ENCODE assay signal across 10 mouse cellular contexts in genomic region chr5:64022633-64023323, GRCm38 (mm10). TPM values are rescaled to one million over a fixed set of nuclear protein-coding genes. Genes with fewer than 3 reads are reported as not detected.
DNase-seq lines count a peak whose midpoint lies in the region; ATAC-seq lines count a peak whose summit lies in the region.
"Had no signal": no experiment of that assay in that cellular context is flagged by ENCODE, and none has a peak within 500 bp of the region (broad histone marks: within the 10 kb centered on the region; RNA-seq: fewer than 3 reads in every experiment).

No protein-coding gene starts in this region.

- H3K36me3 ChIP-seq in midbrain, embryonic 14.5 days (ENCODE audit: control insufficient read depth, insufficient read depth, low read length) = no peaks in the 10 kb centered on the region
- H3K36me3 ChIP-seq in midbrain, embryonic 10.5 days = no peaks in the 10 kb centered on the region

- no peak overlapping the region for H3K4me2 ChIP-seq in midbrain, embryonic 14.5 days (ENCODE audit: low read length)

- H3K27ac ChIP-seq in midbrain, embryonic 14.5 days (replicated peaks; ENCODE audit: low read depth, low read length) = no peak overlapping the region
- H3K27ac ChIP-seq in midbrain, embryonic 10.5 days (replicated peaks) = no peak overlapping the region

- H3K9ac ChIP-seq in midbrain, embryonic 14.5 days (replicated peaks; ENCODE audit: low read length) = no peak overlapping the region

- H3K27me3 ChIP-seq in midbrain, embryonic 14.5 days (ENCODE audit: control insufficient read depth, insufficient read depth, low read length) = no peaks in the 10 kb centered on the region
- H3K27me3 ChIP-seq in midbrain, embryonic 10.5 days (ENCODE audit: low read depth, poor library complexity, severe bottlenecking) = no peaks in the 10 kb centered on the region

- H3K9me3 ChIP-seq in midbrain, embryonic 14.5 days (ENCODE audit: control insufficient read depth, low read length) = no peaks in the 10 kb centered on the region
- no peaks in the 10 kb centered on the region for H3K9me3 ChIP-seq in midbrain, embryonic 10.5 days (replicated peaks)

- ATAC-seq in midbrain, embryonic 14.5 days (ENCODE audit: low FRiP score, low TSS enrichment) = no peak

- WGBS in midbrain, embryonic 14.5 days = 85% methylated on average over 18 of the region's 18 CpGs
- WGBS in midbrain, embryonic 10.5 days = 91% methylated on average over 18 of the region's 18 CpGs

- DNase-seq in midbrain, embryonic 14.5 days = peak; percentile 25
- no peak for DNase-seq in midbrain, embryonic 10.5 days (ENCODE audit: low spot score)
- peak; percentile 90 for DNase-seq in cerebellum, adult 9-11 months
- peak; percentile 86 to 93 for DNase-seq in layer of hippocampus, adult 18-20 months (ENCODE audit: low spot score in 2 of 2)
- peak; percentile 69 for DNase-seq in right cerebral cortex, postnatal 25 days
- DNase-seq in thymus, postnatal 4 days = no peak
- DNase-seq in urinary bladder, postnatal 25 days (ENCODE audit: low spot score) = no peak
- DNase-seq in lung, adult 18-20 months = no peak
- DNase-seq: gastrocnemius, postnatal 14 days; thymus, postnatal 36 days had no signal

- H3K4me1 ChIP-seq in midbrain, embryonic 14.5 days (ENCODE audit: control insufficient read depth, insufficient read depth, low read length) = no peaks in the 10 kb centered on the region
- no peaks in the 10 kb centered on the region for H3K4me1 ChIP-seq in midbrain, embryonic 10.5 days

- no peak overlapping the region for H3K4me3 ChIP-seq in midbrain, embryonic 14.5 days (replicated peaks; ENCODE audit: low read depth, low read length)
- H3K4me3 ChIP-seq in midbrain, embryonic 10.5 days = no peak overlapping the region

RNA-seq across cellular contexts. Expression of gene Rell1, which starts 54.1 kb away (rescaled TPM):
- polyA plus RNA-seq in midbrain, embryonic 14.5 days (2014; fragmentation: Nextera tagmentation; extraction: Ambion mirVana) = 4.1 and 6.1 TPM in 2 replicates
- 11.8 and 12.5 TPM in 2 replicates for polyA plus RNA-seq in midbrain, embryonic 10.5 days (2016; fragmentation: Nextera tagmentation; extraction: Ambion mirVana)
- total RNA-seq in layer of hippocampus, adult 18-20 months (2021) = 10 to 100 TPM; 10.4 to 10.9 TPM

Comparison
In these comparisons a context has a peak if more than half of its experiments do, and no peak if none do; other contexts are left out.
1. DNase-seq: peak in midbrain, embryonic 14.5 days (single experiment), cerebellum, adult 9-11 months (single experiment), layer of hippocampus, adult 18-20 months (2 of 2) and right cerebral cortex, postnatal 25 days (single experiment); none in midbrain, embryonic 10.5 days (single experiment), thymus, postnatal 4 days (single experiment), urinary bladder, postnatal 25 days (single experiment) and lung, adult 18-20 months (0 of 2).